Mouse (Mus musculus) cerebellum, adult 18-20 months (tissue): ENCODE measurements around the gene Olfr372.

Source experiments
- DNase-seq, 2 experiments: peaks; one replicate each; pipeline ENCODE4 v3.0.0; 2021

Olfr372 gene

GRCm38 (mm10) chr8:72105165-72105564 lies 64.1 kb downstream of the Olfr372 start:
- no peak for DNase-seq

GRCm38 (mm10) chr8:72106740-72107139 lies 65.7 kb downstream of the Olfr372 start, which contains the start of gene Olfr374:
TSS of gene Olfr374 (plus strand) at chr8:72107040.
- DNase-seq, result no peak
